Mouse (Mus musculus) kidney, adult 2 months (tissue): ENCODE data around the gene Stard10. TPM values are rescaled to one million over a fixed set of nuclear protein-coding genes. Genes with fewer than 3 reads are reported as not detected.

Experiments
- DNase-seq: peaks from one replicate; pipeline ENCODE4 v3.0.0; 2021
- H3K27ac ChIP-seq: fragments of 200-500 bp; 2 replicates; pipeline ENCODE4 v1.5.1; 2012; ENCODE audit warnings: low read depth, low read length, control low read depth, inconsistent platforms; ENCODE audit not compliant: insufficient read depth
- H3K27me3 ChIP-seq: fragments of 200-500 bp; replicated peaks from 2 replicates; pipeline ENCODE4 v1.6.1; 2012; ENCODE audit warnings: mild to moderate bottlenecking, moderate library complexity, low read length, inconsistent platforms; ENCODE audit not compliant: control insufficient read depth, insufficient read depth
- H3K36me3 ChIP-seq: fragments of 200-500 bp; 2 replicates; pipeline ENCODE4 v1.6.1; 2012; ENCODE audit warnings: mild to moderate bottlenecking, moderate library complexity, low read length, inconsistent platforms; ENCODE audit not compliant: control insufficient read depth, insufficient read depth
- H3K4me1 ChIP-seq: fragments of 200-500 bp; 2 replicates; pipeline ENCODE4 v1.6.1; 2011; ENCODE audit warnings: low read length; ENCODE audit not compliant: control insufficient read depth, insufficient read depth
- H3K4me3 ChIP-seq: fragments of 200-500 bp; 2 replicates; pipeline ENCODE4 v1.5.1; 2011; ENCODE audit warnings: mild to moderate bottlenecking, low read depth, low read length, control low read depth; ENCODE audit not compliant: insufficient read depth
- CTCF ChIP-seq: fragments of 200-500 bp; conservative IDR thresholded peaks from 2 replicates; pipeline ENCODE4 v1.5.1; 2011; ENCODE audit warnings: low read depth, mild to moderate bottlenecking, control low read depth, low read length, moderate library complexity, mixed read lengths; ENCODE audit not compliant: insufficient read depth, insufficient read length
- POLR2A ChIP-seq: fragments of 200-500 bp; IDR thresholded peaks from one replicate; pipeline ENCODE4 v1.6.1; 2011; ENCODE audit warnings: low read depth, low read length, control low read depth
- WGBS: fragments of 180-500 bp; shearing (Covaris S2); methylation state at CpG from one replicate; pipeline ENCODE4 v1.1.7; 2018; 5-methylcytosine and 5-hydroxymethylcytosine counted together
- polyA plus RNA-seq: library from polyadenylated mRNA; depleted of rRNA; stranded (reverse); fragments of >200 nt; gene quantifications from 2 replicates; pipeline ENCODE4 v1.2.3, GENCODE M21; 2012; rRNA removed

Gene Stard10
- polyA plus RNA-seq = 467 and 503 TPM in 2 replicates

DNA sequence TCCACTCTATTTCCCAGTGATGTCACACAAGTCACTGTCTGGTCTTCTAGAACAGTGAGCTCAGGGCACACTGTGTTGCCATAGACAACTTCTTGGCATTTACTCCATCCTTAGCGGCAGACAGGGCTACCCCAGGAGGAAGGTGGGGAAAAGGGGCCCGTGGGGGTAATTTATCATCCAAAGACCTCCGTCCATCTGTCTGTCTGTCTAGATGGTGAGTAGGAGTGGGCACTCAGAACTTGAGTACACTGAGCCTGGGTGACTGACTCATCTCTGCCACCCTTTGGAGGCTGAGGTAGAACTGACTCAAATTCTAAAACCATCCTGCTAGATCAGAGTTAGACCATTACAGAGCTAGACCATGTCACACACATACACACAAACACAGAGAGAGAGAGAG lies at the start of gene Stard10:
Gene Stard10, plus strand, starts transcription at position 73 of the 400 bp plus-strand sequence.
- Histone ChIP-seq H3K4me3 (no peak within 1 kb of the TSS), H3K27me3 (no peaks in the 10 kb centered on the region), H3K36me3 (no peaks in the 10 kb centered on the region), H3K4me1 (peaks cover 19% of the 10 kb centered on the region; the same call in 1 of the 2 replicates), H3K27ac (no peak within 1 kb of the TSS)
- DNase-seq = no peak
- TF ChIP-seq POLR2A (no peak), CTCF (no peak)
- 89% methylated on average over 3 of the region's 3 CpGs for WGBS

DNA sequence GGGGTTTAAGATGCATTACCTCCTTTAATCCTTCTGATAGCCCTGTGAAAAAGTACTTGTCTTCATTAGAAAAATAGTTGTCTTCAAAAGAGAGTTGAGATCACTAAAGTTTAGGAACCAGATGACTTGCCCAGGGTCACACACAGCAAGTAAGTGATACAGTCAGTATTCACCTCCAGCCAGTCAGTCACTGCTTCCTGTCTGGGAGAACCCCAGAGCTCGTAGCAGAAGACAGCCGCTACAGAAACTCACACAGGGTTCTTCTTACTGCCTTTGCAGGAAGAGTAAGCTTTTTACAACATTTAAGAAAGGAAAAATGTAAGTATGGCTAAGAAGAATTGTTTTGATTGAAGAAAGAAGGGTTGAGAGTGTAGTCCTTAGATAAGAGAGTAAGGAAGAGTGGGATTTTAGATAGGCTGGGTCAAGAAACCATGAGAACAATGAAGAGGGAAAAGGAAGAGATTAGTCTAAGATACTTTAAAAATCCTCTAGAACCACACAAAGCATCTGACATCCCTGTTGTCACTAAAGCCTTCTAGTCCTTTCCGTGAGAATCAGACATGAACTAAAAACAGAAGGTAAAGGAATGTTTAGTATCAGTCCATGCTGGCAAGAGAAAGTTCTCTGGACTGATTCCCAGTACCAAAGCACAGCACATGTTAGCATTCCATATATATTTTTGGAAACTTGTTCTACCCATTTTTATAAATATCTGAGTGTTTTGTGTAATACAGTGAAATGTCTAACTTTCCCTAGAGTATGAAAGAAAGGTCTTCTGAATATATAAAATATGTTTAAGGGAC lies 49.2 kb upstream of the Stard10 start:
- WGBS = 61% methylated on average over 3 of the region's 3 CpGs
- no peak overlapping the region for H3K27ac ChIP-seq
- peaks cover 5% of the 10 kb centered on the region; the same call in 1 of the 2 replicates for H3K4me1 ChIP-seq
- no peak overlapping the region for H3K4me3 ChIP-seq
- TF ChIP-seq POLR2A (no peak), CTCF (no peak)
- H3K27me3 ChIP-seq = no peaks in the 10 kb centered on the region
- H3K36me3 ChIP-seq = no peaks in the 10 kb centered on the region; the same call in 1 of the 2 replicates
- DNase-seq = no peak

DNA sequence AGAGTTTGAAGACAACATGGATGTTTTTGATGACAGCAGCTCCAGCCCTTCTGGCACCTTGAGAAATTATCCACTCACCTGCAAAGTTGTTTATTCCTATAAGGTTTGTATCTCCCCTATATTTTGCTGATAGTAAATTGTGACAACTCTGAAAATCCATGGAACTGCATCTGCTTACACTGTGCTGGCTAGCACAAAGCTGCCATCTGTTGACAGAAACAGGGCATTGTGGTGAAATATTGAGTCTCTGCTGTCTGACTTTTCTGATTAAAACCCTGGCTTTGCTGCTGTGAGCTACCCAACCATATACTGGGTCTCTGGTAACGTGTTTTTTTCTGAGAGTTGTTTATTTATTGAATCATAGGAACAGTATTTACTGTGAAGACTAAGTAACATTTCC lies 45.3 kb upstream of the Stard10 start:
- H3K4me3 ChIP-seq = no peak overlapping the region
- peaks cover 4% of the 10 kb centered on the region; the same call in 1 of the 2 replicates for H3K4me1 ChIP-seq
- H3K36me3 ChIP-seq = no peaks in the 10 kb centered on the region; the same call in 1 of the 2 replicates
- H3K27ac ChIP-seq = no peak overlapping the region
- 66% methylated on average over 1 of the region's 1 CpGs for WGBS
- no peak for TF ChIP-seq CTCF
- TF ChIP-seq POLR2A = no peak
- no peak for DNase-seq
- H3K27me3 ChIP-seq = no peaks in the 10 kb centered on the region

DNA sequence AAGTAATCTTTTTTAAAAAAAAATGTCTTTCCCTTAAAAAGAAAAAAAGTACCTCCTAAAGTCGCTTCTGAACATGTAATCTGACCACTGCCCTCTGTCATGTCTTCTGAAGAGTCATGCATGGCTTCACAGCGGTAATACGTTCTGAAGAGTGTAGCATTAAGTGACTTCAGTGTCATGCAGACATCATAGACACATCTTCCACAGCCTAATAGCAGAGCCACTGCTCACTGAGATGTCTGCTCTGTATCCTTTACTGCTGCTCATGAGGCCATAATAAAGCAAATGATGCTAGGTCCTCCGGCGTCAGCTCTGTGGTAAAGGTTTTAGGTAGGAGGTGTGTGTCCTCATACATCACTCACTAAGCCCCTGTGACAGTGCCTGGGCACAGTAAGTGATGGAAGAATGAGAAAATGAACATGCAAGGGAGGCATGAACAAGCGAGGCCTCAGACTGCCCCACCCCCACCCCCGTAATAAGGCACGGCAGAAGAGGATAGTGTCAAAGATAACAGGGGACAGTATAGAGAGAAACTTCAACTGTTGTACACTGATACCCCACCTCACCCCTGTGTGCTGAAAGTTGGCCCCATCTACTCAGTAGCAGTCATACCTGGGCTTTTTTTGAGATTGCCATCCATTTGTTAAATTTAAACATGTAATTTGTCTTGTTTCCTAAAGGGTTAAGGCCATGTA lies 44.3 kb upstream of the Stard10 start:
- Histone ChIP-seq H3K36me3 (no peaks in the 10 kb centered on the region; the same call in 1 of the 2 replicates), H3K27me3 (no peaks in the 10 kb centered on the region), H3K4me1 (no peaks in the 10 kb centered on the region; the same call in 1 of the 2 replicates), H3K27ac (no peak overlapping the region), H3K4me3 (no peak overlapping the region)
- TF ChIP-seq CTCF (no peak), POLR2A (no peak)
- DNase-seq = no peak
- WGBS = 85% methylated on average over 8 of the region's 8 CpGs

DNA sequence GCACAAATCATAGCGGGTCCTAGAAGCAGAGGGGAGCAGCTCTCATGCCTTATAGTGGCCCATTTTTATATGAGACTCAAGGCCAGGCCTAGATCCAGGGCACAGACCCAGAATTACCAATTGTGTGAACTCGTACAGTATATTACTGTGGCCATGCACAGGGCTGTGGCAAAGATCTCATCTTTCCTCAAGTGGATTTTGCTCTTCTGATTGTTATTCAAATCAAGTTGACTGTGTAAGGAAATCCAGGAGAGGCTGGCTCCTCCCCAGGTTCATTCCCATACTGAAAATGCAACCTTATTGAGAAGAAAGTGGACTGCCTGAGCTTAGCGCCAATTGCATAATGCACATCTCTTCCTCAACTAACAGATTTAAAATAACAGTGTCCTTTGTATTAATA lies 34.2 kb upstream of the Stard10 start:
- WGBS = 93% methylated on average over 3 of the region's 3 CpGs
- Histone ChIP-seq H3K4me1 (no peaks in the 10 kb centered on the region), H3K4me3 (no peak overlapping the region), H3K36me3 (peaks cover 3% of the 10 kb centered on the region), H3K27ac (no peak overlapping the region), H3K27me3 (no peaks in the 10 kb centered on the region)
- DNase-seq = no peak
- no peak for TF ChIP-seq CTCF
- no peak for TF ChIP-seq POLR2A

DNA sequence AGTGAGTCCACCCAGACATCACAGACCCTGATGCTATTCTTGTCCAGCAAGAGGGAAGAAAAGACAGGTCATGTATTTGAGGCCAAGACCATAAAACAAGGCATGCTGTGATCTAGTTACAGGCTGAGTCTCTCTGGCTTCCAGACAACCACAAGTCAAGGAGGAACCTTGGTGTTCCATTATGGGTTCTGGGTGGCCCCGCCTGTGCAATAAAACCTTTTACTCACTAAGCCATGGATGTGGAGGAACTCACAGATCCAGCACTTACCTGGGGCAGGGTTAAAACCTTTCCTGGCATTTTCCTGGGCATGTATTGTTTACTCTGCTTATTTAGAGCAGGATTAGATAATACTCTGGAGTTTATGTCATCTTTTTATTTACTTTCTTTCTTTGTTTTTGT lies 32.4 kb upstream of the Stard10 start:
- DNase-seq = no peak
- WGBS = 86% methylated on average over 1 of the region's 1 CpGs
- Histone ChIP-seq H3K4me3 (no peak overlapping the region), H3K36me3 (peaks cover 3% of the 10 kb centered on the region; the same call in 1 of the 2 replicates), H3K27me3 (no peaks in the 10 kb centered on the region), H3K27ac (no peak overlapping the region), H3K4me1 (peaks cover 3% of the 10 kb centered on the region; the same call in 1 of the 2 replicates)
- TF ChIP-seq POLR2A = no peak
- TF ChIP-seq CTCF = no peak

DNA sequence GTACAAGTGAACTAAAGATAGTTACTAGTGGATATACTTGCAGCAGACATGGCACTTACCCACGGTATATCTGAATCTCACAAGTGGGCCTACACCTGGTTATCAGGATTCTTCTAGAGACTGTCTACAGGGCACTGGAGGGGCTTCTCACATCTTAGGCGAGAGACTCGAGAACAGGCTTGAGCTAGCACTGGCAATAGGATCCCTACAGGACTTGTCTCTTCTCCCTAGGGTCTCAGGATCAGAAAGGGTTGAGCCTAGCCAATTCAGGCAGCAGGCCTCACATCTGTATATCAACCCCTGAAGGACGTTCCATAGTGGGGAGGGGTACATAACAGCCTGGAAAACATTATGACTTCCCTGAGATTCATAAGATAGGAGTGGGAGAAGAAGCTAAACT lies 30.0 kb upstream of the Stard10 start:
- Histone ChIP-seq H3K27ac (no peak overlapping the region), H3K4me3 (no peak overlapping the region), H3K36me3 (peaks cover 3% of the 10 kb centered on the region; the same call in 1 of the 2 replicates), H3K27me3 (no peaks in the 10 kb centered on the region), H3K4me1 (peaks cover 3% of the 10 kb centered on the region; the same call in 1 of the 2 replicates)
- TF ChIP-seq POLR2A (no peak), CTCF (no peak)
- DNase-seq = no peak
- whole genome bisulfite sequencing = 85% methylated on average over 4 of the region's 4 CpGs
